Mouse (Mus musculus): ENCODE measurements around the gene Pcca.

DNA sequence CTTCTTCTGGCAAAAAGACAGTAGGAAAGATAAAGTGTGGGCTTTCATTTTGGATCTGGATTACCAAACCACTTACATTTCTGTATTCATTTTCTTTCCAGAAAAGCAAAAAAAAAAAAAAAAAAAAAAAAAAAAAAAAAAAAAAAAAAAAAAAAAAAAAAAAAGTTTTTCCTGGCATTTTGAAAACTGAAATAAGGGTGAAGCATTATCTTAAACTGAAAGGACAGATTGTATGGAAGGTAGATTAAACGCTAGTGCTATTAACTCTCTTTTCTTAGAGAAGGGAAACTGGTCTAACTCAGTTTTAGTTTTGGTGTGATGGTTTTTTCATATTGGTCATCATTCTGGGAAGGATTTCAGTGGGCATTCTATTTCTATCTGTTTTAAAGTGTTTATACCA lies 42.1 kb upstream of the Pcca start:
- TF ChIP-seq POLR2A (IDR thresholded peaks at IDR 0.05; ENCODE audit: control insufficient read depth, extremely low read depth, insufficient read depth, low read length, poor library complexity) (no peak), CTCF (IDR thresholded peaks at IDR 0.05; ENCODE audit: borderline replicate concordance, control insufficient read depth, extremely low read depth, insufficient read depth, low read length, poor library complexity) (no peak)

Measured in thymus, adult 2 months (tissue).